Comparison of ENCODE assay signal across 9 mouse cellular contexts in the genomic region with DNA sequence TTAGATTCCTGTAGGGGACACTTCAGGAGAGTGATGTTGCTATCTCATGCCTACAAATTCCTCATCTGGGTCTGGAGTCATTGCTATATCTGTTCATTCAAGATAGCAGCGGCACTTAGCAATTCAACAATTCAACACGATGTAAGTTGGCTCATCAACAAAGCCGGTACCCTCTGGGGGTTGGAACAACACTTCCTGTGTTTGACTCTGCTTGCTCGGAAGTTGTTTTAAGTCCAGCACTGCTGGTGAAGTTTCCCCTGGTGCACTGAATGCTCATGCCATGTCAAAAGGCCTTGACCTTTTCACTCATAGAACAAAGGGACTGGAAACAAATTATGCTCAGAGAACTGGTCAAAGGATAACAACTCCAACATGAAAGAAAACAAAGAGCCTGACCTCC.
A peak's percentile ranks its signal among the peaks of the same experiment; 100 is the strongest.
DNase-seq lines count a peak whose midpoint lies in the region; ATAC-seq and TF ChIP-seq lines count a peak whose summit lies in the region.
"Had no signal": no experiment of that assay in that cellular context is flagged by ENCODE, and none has a peak within 500 bp of the region (broad histone marks: within the 10 kb centered on the region; RNA-seq: fewer than 3 reads in every experiment).

No protein-coding gene starts in this region.

- peaks cover 19% of the 10 kb centered on the region for H3K4me1 ChIP-seq in hindbrain, embryonic 10.5 days (replicated peaks)
- H3K4me1 ChIP-seq in hindbrain, embryonic 13.5 days (replicated peaks), result peaks cover 4% of the 10 kb centered on the region; the same call in 1 of the 2 replicates
- H3K4me1 ChIP-seq in embryonic facial prominence, embryonic 11.5 days (ENCODE audit: control insufficient read depth, insufficient read depth, low read length), result no peaks in the 10 kb centered on the region
- H3K4me1 ChIP-seq in midbrain, postnatal 0 days (ENCODE audit: insufficient read depth, low read length), result no peaks in the 10 kb centered on the region
- H3K4me1 ChIP-seq: liver, embryonic 15.5 days had no signal

- ATAC-seq in hindbrain, embryonic 13.5 days (ENCODE audit: low FRiP score), result no peak
- ATAC-seq in embryonic facial prominence, embryonic 11.5 days (replicated peaks; ENCODE audit: insufficient number of reproducible peaks, low FRiP score, low TSS enrichment, low read depth), result no peak; the same call in 1 of the 2 replicates
- no peak; the same call in 1 of the 2 replicates for ATAC-seq in midbrain, postnatal 0 days (ENCODE audit: low FRiP score)

- no peak overlapping the region for H3K9ac ChIP-seq in hindbrain, embryonic 13.5 days
- no peak overlapping the region for H3K9ac ChIP-seq in embryonic facial prominence, embryonic 11.5 days (replicated peaks; ENCODE audit: low read length)
- H3K9ac ChIP-seq in midbrain, postnatal 0 days (replicated peaks; ENCODE audit: low read length, poor library complexity, severe bottlenecking), result no peak overlapping the region
- H3K9ac ChIP-seq: liver, embryonic 15.5 days had no signal

- WGBS in hindbrain, embryonic 10.5 days, result 5% methylated on average over 4 of the region's 4 CpGs
- 4% methylated on average over 4 of the region's 4 CpGs for WGBS in hindbrain, embryonic 13.5 days
- 8% methylated on average over 4 of the region's 4 CpGs for WGBS in embryonic facial prominence, embryonic 11.5 days
- WGBS in midbrain, postnatal 0 days, result 16% methylated on average over 4 of the region's 4 CpGs

- H3K27me3 ChIP-seq in hindbrain, embryonic 10.5 days (ENCODE audit: insufficient read depth, poor library complexity, severe bottlenecking), result peaks cover 48% of the 10 kb centered on the region
- H3K27me3 ChIP-seq in hindbrain, embryonic 13.5 days, result no peaks in the 10 kb centered on the region
- no peaks in the 10 kb centered on the region for H3K27me3 ChIP-seq in embryonic facial prominence, embryonic 11.5 days (ENCODE audit: control insufficient read depth, insufficient read depth, low read length)
- no peaks in the 10 kb centered on the region for H3K27me3 ChIP-seq in midbrain, postnatal 0 days (ENCODE audit: insufficient read depth, low read length)
- H3K27me3 ChIP-seq: liver, embryonic 15.5 days had no signal

- H3K36me3 ChIP-seq in hindbrain, embryonic 10.5 days, result no peaks in the 10 kb centered on the region
- no peaks in the 10 kb centered on the region for H3K36me3 ChIP-seq in hindbrain, embryonic 13.5 days
- no peaks in the 10 kb centered on the region for H3K36me3 ChIP-seq in embryonic facial prominence, embryonic 11.5 days (replicated peaks; ENCODE audit: control insufficient read depth, insufficient read depth, low read depth, low read length)
- H3K36me3 ChIP-seq in midbrain, postnatal 0 days (ENCODE audit: insufficient read depth, low read length), result no peaks in the 10 kb centered on the region
- H3K36me3 ChIP-seq: G1E; liver, embryonic 15.5 days had no signal

- TF ChIP-seq CTCF in midbrain, postnatal 0 days (IDR thresholded peaks at IDR 0.05), result no peak

- H3K4me3 ChIP-seq in hindbrain, embryonic 10.5 days, result no peak overlapping the region
- H3K4me3 ChIP-seq in hindbrain, embryonic 13.5 days, result no peak overlapping the region
- H3K4me3 ChIP-seq in embryonic facial prominence, embryonic 11.5 days (ENCODE audit: low read depth, low read length), result no peak overlapping the region
- no peak overlapping the region for H3K4me3 ChIP-seq in midbrain, postnatal 0 days (ENCODE audit: low read depth, low read length)
- H3K4me3 ChIP-seq: liver, embryonic 15.5 days had no signal

- no peaks in the 10 kb centered on the region for H3K9me3 ChIP-seq in hindbrain, embryonic 10.5 days
- H3K9me3 ChIP-seq in hindbrain, embryonic 13.5 days, result no peaks in the 10 kb centered on the region
- no peaks in the 10 kb centered on the region for H3K9me3 ChIP-seq in embryonic facial prominence, embryonic 11.5 days (replicated peaks; ENCODE audit: control insufficient read depth, low read length)
- no peaks in the 10 kb centered on the region for H3K9me3 ChIP-seq in midbrain, postnatal 0 days (ENCODE audit: low read length)
- H3K9me3 ChIP-seq: G1E; liver, embryonic 15.5 days had no signal

- no peak overlapping the region for H3K4me2 ChIP-seq in hindbrain, embryonic 13.5 days
- no peak overlapping the region for H3K4me2 ChIP-seq in embryonic facial prominence, embryonic 11.5 days (ENCODE audit: low read depth, low read length)
- no peak overlapping the region for H3K4me2 ChIP-seq in midbrain, postnatal 0 days (ENCODE audit: low read depth, low read length, poor library complexity, severe bottlenecking)
- H3K4me2 ChIP-seq: liver, embryonic 15.5 days had no signal

- H3K27ac ChIP-seq in hindbrain, embryonic 10.5 days, result peak overlapping the region; percentile 69
- H3K27ac ChIP-seq in hindbrain, embryonic 13.5 days, result no peak overlapping the region
- H3K27ac ChIP-seq in embryonic facial prominence, embryonic 11.5 days (replicated peaks; ENCODE audit: low read depth, low read length), result no peak overlapping the region
- no peak overlapping the region for H3K27ac ChIP-seq in midbrain, postnatal 0 days (ENCODE audit: low read depth, low read length)
- H3K27ac ChIP-seq: liver, embryonic 15.5 days had no signal

- peak; percentile 65 for DNase-seq in hindbrain, embryonic 10.5 days (ENCODE audit: low spot score)
- DNase-seq in T-cell, adult 2 months (ENCODE audit: low spot score), result peak; percentile 29
- DNase-seq in embryonic facial prominence, embryonic 11.5 days (ENCODE audit: low spot score), result peak; percentile 12
- DNase-seq in midbrain, postnatal 0 days (ENCODE audit: low spot score), result peak; percentile 68
- no peak for DNase-seq in adipocyte (ENCODE audit: low spot score)
- DNase-seq in kidney, adult 18-20 months, result no peak

Comparison
In these comparisons a context has a peak if more than half of its experiments do, and no peak if none do; other contexts are left out.
1. DNase-seq: peak in hindbrain, embryonic 10.5 days (single experiment), T-cell, adult 2 months (single experiment), embryonic facial prominence, embryonic 11.5 days (single experiment) and midbrain, postnatal 0 days (single experiment); none in adipocyte (single experiment) and kidney, adult 18-20 months (single experiment).